Mouse (Mus musculus) neural tube, embryonic 13.5 days (tissue): Measurements from ENCODE around the gene Tmem132c. TPM values are rescaled to one million over a fixed set of nuclear protein-coding genes. Genes with fewer than 3 reads are reported as not detected.

Experiments used
- ATAC-seq: fragments of 200-750 bp; cut with Nextera tagmentation; 2 replicates; pipeline ENCODE4 v1.8.0; 2017; ENCODE audit warnings: low read depth, mild to moderate bottlenecking, moderate TSS enrichment, moderate library complexity
- H3K27ac ChIP-seq: fragments of 300-500 bp; sonication (generic); replicated peaks from 2 replicates; pipeline ENCODE4 v1.5.1; 2015; ENCODE audit warnings: moderate library complexity, mild to moderate bottlenecking, inconsistent platforms
- H3K27me3 ChIP-seq: fragments of 300-500 bp; sonication (generic); 2 replicates; pipeline ENCODE4 v1.6.1; 2015; ENCODE audit warnings: mild to moderate bottlenecking, inconsistent platforms
- H3K36me3 ChIP-seq: fragments of 300-500 bp; sonication (generic); 2 replicates; pipeline ENCODE4 v1.6.1; 2015; ENCODE audit warnings: mild to moderate bottlenecking, inconsistent platforms
- H3K4me1 ChIP-seq: fragments of 300-500 bp; sonication (generic); replicated peaks from 2 replicates; pipeline ENCODE4 v1.6.1; 2015; ENCODE audit warnings: inconsistent platforms
- H3K4me2 ChIP-seq: fragments of 300-500 bp; sonication (generic); 2 replicates; pipeline ENCODE4 v1.6.1; 2015; ENCODE audit warnings: inconsistent platforms, mild to moderate bottlenecking, moderate library complexity
- H3K4me3 ChIP-seq: fragments of 300-500 bp; sonication (generic); 2 replicates; pipeline ENCODE4 v1.5.1; 2015; ENCODE audit warnings: mild to moderate bottlenecking, inconsistent platforms
- H3K9ac ChIP-seq: fragments of 300-500 bp; sonication (generic); 2 replicates; pipeline ENCODE4 v1.6.1; 2015; ENCODE audit warnings: moderate library complexity, mild to moderate bottlenecking, inconsistent platforms
- H3K9me3 ChIP-seq: fragments of 300-500 bp; sonication (generic); 2 replicates; pipeline ENCODE4 v1.6.1; 2016; ENCODE audit warnings: inconsistent platforms
- WGBS: fragments of 180-500 bp; shearing (Covaris S2); methylation state at CpG from one replicate; pipeline ENCODE4 v1.1.7; 2015; 5-methylcytosine and 5-hydroxymethylcytosine counted together
- polyA plus RNA-seq: library from polyadenylated mRNA; unstranded; fragments of >200 nt; fragmentation: Nextera tagmentation; extraction: Ambion mirVana; gene quantifications from 2 replicates; pipeline ENCODE4 v1.2.1, GENCODE M21; 2015

Gene Tmem132c
- polyA plus RNA-seq, 1 experiment from 2014 or later = 13.5 TPM

DNA sequence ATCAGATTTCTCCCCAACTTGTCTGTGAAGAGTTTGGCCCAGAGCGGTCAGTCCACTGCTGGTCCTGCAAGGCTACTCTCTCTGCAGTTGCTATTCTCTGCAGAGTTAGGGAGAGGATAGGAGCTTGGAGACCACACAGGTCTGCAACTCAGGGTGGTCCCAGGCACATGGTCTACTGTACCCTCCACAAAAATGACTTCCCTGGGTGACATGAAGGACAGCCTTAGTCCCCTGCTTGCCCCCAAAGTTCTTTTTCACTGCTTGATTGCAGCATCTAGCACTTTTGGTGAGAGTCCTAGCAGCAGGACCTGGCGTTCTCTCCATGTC lies 69.4 kb downstream of the Tmem132c start:
- Histone ChIP-seq H3K4me3 (no peak overlapping the region), H3K9me3 (no peaks in the 10 kb centered on the region), H3K27me3 (no peaks in the 10 kb centered on the region), H3K36me3 (no peaks in the 10 kb centered on the region), H3K9ac (no peak overlapping the region), H3K27ac (no peak overlapping the region), H3K4me2 (no peak overlapping the region), H3K4me1 (peaks cover 9% of the 10 kb centered on the region; the same call in 1 of the 2 replicates)
- ATAC-seq = no peak
- WGBS = 84% methylated on average over 2 of the region's 2 CpGs

DNA sequence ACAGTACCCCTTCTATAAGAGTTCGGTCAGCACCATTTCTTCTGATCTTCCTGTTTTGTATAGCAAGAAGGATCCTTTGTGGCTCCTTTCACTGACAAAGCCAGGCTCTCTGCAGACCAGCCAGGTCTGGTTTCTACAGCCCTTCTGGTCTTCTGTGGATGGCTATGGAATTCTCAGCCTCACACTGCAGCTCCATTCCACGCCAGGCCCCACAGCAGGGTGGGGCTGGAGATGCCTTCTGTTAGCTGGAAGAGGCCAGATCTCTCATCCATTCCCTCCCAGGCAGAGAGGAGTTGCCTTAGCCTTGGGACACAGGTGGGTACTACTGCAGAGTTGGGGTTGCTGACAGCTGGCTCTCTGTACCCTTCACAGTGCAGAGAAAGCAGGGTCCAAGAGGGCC lies 72.0 kb downstream of the Tmem132c start:
- no peaks in the 10 kb centered on the region for H3K27me3 ChIP-seq

DNA sequence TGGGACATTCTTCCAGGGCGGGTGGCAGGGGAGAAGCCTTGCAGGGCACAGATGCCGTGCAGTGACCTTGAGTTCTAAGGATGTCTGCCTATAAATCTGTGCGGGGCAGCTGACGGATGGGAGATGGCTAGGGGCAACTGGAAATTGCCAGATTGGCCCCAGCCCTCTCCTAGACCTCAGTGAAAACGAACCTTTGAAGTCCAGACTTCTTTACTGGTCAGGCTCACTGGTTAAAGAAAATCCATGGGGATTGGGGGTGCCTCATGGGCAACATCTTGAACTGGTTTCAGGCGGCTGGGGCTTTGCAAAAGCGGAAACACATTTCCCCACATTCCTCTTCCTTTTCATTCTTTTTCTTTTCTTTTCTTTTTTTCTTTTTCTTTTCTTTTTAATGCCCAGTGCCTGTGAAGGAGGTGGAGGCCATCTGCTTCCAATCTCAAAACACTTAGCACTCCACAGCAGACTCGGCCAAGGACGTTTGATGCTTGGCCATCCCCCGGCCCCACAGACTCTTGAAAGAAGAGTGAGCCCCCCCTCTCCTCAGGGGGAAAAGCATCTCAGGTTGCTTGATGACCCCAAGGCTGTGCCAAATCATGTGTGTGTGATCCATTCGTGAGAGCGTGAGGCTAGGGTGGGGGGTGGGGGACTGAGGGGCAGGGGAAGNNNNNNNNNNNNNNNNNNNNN lies 77.6 kb downstream of the Tmem132c start:
- no peaks in the 10 kb centered on the region for H3K9me3 ChIP-seq
- no peaks in the 10 kb centered on the region for H3K27me3 ChIP-seq
- H3K4me2 ChIP-seq = no peak overlapping the region
- ATAC-seq = no peak
- H3K36me3 ChIP-seq = no peaks in the 10 kb centered on the region
- H3K27ac ChIP-seq = 0 out of 2 replicates have a peak overlapping the region, but pooled peaks have one; percentile 42
- H3K4me1 ChIP-seq = peaks cover 52% of the 10 kb centered on the region
- no peak overlapping the region for H3K9ac ChIP-seq
- 13% methylated on average over 12 of the region's 12 CpGs for WGBS
- no peak overlapping the region for H3K4me3 ChIP-seq

More for the DNA sequence above, 72.0 kb downstream of the Tmem132c start:
- H3K4me3 ChIP-seq = no peak overlapping the region
- no peak for ATAC-seq
- H3K4me2 ChIP-seq = no peak overlapping the region
- no peak overlapping the region for H3K27ac ChIP-seq
- WGBS = 84% methylated on average over 2 of the region's 2 CpGs
- peaks cover 10% of the 10 kb centered on the region for H3K4me1 ChIP-seq
- H3K9ac ChIP-seq = no peak overlapping the region
- no peaks in the 10 kb centered on the region for H3K9me3 ChIP-seq
- no peaks in the 10 kb centered on the region for H3K36me3 ChIP-seq

DNA sequence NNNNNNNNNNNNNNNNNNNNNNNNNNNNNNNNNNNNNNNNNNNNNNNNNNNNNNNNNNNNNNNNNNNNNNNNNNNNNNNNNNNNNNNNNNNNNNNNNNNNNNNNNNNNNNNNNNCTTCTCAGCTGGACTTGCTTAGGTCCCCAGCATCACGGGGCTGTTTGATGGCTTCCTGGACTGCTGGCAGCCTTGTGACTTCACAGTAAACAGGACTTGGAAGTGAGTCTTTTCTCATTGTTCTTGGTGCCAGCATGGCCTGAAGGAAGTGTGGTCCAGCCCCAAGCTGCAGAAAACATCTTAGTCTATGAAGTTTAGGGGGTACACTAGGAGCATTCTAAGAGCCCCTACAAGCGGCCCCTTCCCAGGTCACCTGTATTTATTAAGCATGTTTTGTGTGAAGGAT lies 83.0 kb downstream of the Tmem132c start:
- 0 out of 2 replicates have a peak overlapping the region, but pooled peaks have one; percentile 9 for H3K9ac ChIP-seq
- H3K27ac ChIP-seq = peak overlapping the region; percentile 86
- H3K9me3 ChIP-seq = no peaks in the 10 kb centered on the region
- H3K27me3 ChIP-seq = no peaks in the 10 kb centered on the region
- no peak overlapping the region for H3K4me3 ChIP-seq
- peaks cover 56% of the 10 kb centered on the region for H3K4me1 ChIP-seq
- 13% methylated on average over 2 of the region's 2 CpGs for WGBS
- ATAC-seq = peak; percentile 40
- H3K4me2 ChIP-seq = no peak overlapping the region
- no peaks in the 10 kb centered on the region for H3K36me3 ChIP-seq

DNA sequence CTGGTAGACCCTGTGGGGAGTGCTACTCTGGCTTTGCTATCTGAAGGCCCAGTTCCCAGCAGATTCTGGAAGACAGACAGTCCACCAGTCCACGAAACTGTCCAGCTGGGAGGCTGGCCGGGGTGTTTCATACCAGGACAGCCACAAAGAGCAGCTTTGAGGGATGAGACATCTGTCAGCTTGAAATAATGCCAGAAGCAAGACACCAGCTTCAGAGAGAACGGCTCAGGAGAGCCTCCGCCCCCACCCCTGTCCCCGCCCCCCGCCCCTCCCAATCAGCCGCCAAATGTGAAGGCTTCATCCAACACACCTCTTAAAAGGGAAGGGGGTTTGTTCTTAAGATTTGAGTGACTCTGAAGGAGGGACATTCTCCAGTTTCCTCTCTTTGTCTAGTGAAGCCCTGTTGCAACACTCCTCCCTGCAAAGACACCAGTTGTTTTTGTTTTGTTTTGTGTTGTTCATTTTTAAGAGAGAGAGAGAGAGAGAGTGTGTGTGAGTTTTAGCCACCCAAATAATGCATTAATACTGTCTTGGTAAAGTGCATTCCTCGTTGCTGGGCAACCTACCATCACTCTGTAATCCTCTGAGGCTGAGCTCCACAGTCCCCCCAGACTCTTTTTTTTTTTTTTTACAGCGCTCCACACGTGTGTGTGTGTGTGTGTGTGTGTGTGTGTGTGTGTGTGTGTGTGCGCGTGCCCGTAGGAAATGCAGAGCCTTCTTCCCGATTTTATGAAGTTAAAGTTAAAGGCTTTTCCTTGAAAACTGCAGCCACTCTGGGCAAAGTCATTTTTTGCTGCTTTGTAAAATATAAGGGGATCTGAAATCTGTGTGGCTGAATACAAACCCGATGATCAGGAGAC lies 94.7 kb downstream of the Tmem132c start:
- ATAC-seq = peak; percentile 74
- Histone ChIP-seq H3K36me3 (no peaks in the 10 kb centered on the region), H3K9ac (0 out of 2 replicates have a peak overlapping the region, but pooled peaks have one; percentile 3), H3K27me3 (no peaks in the 10 kb centered on the region), H3K27ac (peak overlapping the region; percentile 62), H3K4me1 (peaks cover 49% of the 10 kb centered on the region), H3K4me3 (no peak overlapping the region), H3K4me2 (peak overlapping the region; percentile 38), H3K9me3 (no peaks in the 10 kb centered on the region)
- 7% methylated on average over 15 of the region's 15 CpGs for WGBS

DNA sequence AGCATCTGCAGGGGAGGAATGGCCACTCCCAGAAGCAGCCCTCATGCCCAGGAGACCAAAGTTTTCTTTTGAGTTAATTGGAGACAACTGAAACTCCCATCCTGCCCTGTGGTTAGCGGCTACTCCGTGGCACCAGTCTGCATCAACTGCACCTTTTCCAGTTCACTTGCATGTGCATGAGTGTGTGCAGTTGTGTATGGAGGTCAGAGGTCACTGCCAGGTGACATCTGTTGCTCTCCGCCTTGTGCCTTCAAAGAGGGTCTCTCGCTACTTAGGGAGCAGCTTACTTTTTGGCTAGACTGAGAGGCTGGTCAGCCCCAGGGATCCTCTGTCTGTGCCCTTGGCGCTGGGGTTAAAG lies 95.3 kb downstream of the Tmem132c start:
- H3K27ac ChIP-seq = peak overlapping the region; percentile 62
- H3K27me3 ChIP-seq = no peaks in the 10 kb centered on the region
- no peak overlapping the region for H3K9ac ChIP-seq
- WGBS = 11% methylated on average over 5 of the region's 5 CpGs
- no peaks in the 10 kb centered on the region for H3K36me3 ChIP-seq
- peaks cover 49% of the 10 kb centered on the region for H3K4me1 ChIP-seq
- no peaks in the 10 kb centered on the region for H3K9me3 ChIP-seq
- peak overlapping the region; percentile 38 for H3K4me2 ChIP-seq
- ATAC-seq = no peak
- no peak overlapping the region for H3K4me3 ChIP-seq

DNA sequence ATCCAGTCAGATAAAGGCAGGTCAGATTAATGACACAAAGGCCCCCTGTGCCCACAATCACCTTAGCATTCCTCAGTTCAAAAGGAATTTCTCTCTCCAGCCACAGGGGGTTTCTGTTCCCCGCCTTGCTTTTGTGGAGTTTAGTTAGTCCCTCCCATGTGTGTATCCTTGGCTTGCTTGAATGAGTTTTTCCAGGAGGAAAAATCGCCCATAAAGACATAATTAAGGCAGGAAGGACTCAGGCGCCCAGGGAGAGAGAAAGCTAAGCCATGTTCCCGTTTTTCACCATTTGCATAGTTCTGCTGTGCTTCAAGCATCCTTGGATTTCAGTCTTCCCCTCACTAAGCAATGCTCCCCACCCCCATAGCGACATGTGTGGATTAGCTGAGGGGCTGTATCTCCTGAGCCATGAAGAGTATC lies 97.4 kb downstream of the Tmem132c start:
- Histone ChIP-seq H3K4me2 (no peak overlapping the region), H3K9ac (no peak overlapping the region), H3K36me3 (no peaks in the 10 kb centered on the region), H3K4me3 (no peak overlapping the region), H3K27ac (peak overlapping the region; percentile 35), H3K4me1 (peaks cover 49% of the 10 kb centered on the region), H3K9me3 (no peaks in the 10 kb centered on the region), H3K27me3 (no peaks in the 10 kb centered on the region)
- ATAC-seq = no peak
- WGBS = 4% methylated on average over 5 of the region's 5 CpGs

DNA sequence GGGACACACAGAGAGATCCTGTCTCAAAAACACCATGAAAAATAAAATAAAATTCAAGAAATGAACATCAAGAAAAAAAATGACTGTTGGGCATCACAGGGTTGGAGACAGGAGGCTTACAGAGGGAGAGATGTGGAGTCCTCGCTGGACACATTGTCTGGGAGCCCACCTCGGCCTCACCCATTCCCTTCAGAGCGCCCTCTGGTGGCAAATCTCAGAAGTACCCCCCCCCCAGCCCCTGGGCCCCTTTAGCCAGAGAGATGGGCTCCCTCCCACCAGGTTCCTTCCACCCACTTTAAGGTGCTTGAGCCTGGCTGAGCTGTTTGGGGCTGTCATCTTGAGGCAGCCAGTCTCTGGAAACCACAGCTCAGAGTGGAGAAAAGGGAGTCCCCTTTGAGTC lies 99.5 kb downstream of the Tmem132c start:
- no peak overlapping the region for H3K27ac ChIP-seq
- H3K27me3 ChIP-seq = no peaks in the 10 kb centered on the region
- WGBS = 32% methylated on average over 3 of the region's 3 CpGs
- H3K9ac ChIP-seq = no peak overlapping the region
- no peak overlapping the region for H3K4me3 ChIP-seq
- H3K36me3 ChIP-seq = no peaks in the 10 kb centered on the region
- H3K4me2 ChIP-seq = no peak overlapping the region
- no peaks in the 10 kb centered on the region for H3K9me3 ChIP-seq
- H3K4me1 ChIP-seq = peaks cover 47% of the 10 kb centered on the region
- ATAC-seq = no peak

DNA sequence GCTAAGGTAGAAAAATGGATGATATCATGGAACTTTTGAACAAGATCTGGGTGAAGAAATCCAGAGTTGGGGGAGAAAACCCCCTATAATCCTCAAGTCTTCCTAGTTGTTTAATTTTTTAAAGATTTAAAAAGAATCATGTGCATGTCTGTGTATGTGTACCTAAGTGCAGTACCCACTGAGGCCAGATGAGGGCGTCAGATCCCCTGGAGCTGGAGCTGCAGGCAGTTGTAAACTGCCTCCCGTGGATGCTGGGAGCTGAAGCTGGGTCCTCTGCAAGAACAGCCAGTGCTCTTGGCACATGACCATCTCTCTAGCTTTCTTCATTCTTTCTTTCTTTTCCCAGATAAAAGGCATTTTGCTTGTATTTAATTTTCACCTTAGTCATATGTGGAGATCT lies 103.1 kb downstream of the Tmem132c start:
- Histone ChIP-seq H3K4me3 (no peak overlapping the region), H3K36me3 (no peaks in the 10 kb centered on the region), H3K27me3 (no peaks in the 10 kb centered on the region), H3K4me2 (no peak overlapping the region), H3K9me3 (no peaks in the 10 kb centered on the region), H3K4me1 (peaks cover 38% of the 10 kb centered on the region), H3K27ac (no peak overlapping the region), H3K9ac (no peak overlapping the region)
- no peak for ATAC-seq
- WGBS = 62% methylated on average over 2 of the region's 2 CpGs

DNA sequence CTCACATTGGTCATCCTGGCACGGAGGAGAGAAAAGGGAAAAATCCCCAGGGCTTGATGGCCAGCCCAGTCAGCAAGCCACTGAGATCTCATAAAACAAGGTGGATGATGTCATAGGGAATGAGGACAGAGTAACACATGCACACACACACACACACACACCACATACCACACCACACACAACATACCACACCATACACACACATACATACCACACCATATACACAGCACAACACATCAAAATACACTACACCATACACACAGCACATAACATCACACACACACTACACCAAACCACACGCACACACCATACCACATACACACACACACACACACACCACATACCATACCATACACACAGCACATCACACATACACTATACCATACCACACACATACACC lies 104.8 kb downstream of the Tmem132c start:
- H3K4me1 ChIP-seq = peaks cover 34% of the 10 kb centered on the region
- no peak overlapping the region for H3K4me2 ChIP-seq
- H3K27me3 ChIP-seq = no peaks in the 10 kb centered on the region
- no peak overlapping the region for H3K4me3 ChIP-seq
- H3K27ac ChIP-seq = no peak overlapping the region
- no peaks in the 10 kb centered on the region for H3K9me3 ChIP-seq
- WGBS = 81% methylated on average over 2 of the region's 2 CpGs
- H3K9ac ChIP-seq = no peak overlapping the region
- no peaks in the 10 kb centered on the region for H3K36me3 ChIP-seq
- peak; percentile 53; the same call in 1 of the 2 replicates for ATAC-seq

DNA sequence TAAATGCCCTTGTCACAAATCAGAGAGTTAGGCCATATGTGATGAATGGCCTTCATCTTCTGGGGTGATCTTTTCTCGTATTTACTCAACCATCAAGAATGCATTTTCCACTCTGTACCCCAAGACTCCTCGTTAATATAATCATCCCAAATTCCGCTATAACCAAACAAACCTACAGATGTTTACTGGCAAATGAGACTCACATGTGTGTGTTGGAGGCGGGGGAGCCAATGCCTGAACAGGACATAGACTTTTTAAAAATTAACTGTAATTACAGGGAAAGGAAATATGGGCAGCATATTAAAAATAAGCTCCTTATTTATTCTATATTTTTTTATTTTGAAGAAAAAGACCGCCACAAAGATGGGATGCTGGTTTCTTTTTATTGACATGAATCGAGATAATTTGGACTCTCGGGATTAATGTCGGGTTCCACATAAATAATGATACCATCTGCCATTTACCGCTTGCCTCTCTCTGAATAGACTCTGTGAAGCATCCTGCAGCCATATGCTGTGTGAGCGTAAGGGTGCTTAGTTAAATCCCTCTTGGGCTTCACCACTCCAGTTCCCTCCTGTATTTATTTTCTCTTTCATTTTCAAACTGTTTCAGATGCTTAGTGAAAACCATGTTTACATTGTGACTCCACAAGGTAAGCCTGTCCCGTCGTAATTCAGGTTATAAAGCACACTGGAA lies 105.6 kb downstream of the Tmem132c start:
- no peak overlapping the region for H3K4me3 ChIP-seq
- no peak overlapping the region for H3K9ac ChIP-seq
- H3K4me1 ChIP-seq = peaks cover 36% of the 10 kb centered on the region
- H3K27me3 ChIP-seq = no peaks in the 10 kb centered on the region
- no peaks in the 10 kb centered on the region for H3K9me3 ChIP-seq
- 37% methylated on average over 12 of the region's 12 CpGs for WGBS
- H3K4me2 ChIP-seq = no peak overlapping the region
- no peaks in the 10 kb centered on the region for H3K36me3 ChIP-seq
- no peak for ATAC-seq
- H3K27ac ChIP-seq = 0 out of 2 replicates have a peak overlapping the region, but pooled peaks have one; percentile 34
